Comparison of ENCODE assay signal across 14 mouse cellular contexts in the genomic region with DNA sequence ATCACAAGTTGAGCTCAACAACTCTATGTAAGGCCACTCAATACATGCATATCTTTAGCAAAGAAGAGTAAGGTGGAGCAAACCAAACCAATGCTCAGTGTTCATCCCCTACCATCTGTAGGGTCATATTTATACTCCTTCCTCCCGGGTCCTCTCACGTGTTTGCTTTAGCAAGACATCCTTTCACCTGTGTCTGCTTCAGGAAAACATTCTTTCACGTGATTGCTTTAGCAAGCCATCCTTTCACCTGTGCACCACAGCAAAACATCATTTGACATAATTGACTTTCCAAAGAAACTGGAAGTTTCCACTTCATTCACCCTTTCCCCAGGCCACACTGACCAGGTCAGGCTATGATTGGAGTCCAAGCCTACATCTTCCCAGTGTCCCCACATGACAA. TPM values are rescaled to one million over a fixed set of nuclear protein-coding genes. Genes with fewer than 3 reads are reported as not detected.
DNase-seq lines count a peak whose midpoint lies in the region; ATAC-seq and TF ChIP-seq lines count a peak whose summit lies in the region.
"Had no signal": no experiment of that assay in that cellular context is flagged by ENCODE, and none has a peak within 500 bp of the region (broad histone marks: within the 10 kb centered on the region; RNA-seq: fewer than 3 reads in every experiment).

Gene Th, minus strand, starts transcription at position 101 of the 400 bp plus-strand sequence.

- no peak for ATAC-seq in hindbrain, embryonic 14.5 days (ENCODE audit: low FRiP score)
- ATAC-seq in midbrain, embryonic 16.5 days = no peak
- no peak for ATAC-seq in megakaryocyte progenitor cell, adult 5-6 weeks (replicated peaks; ENCODE audit: poor library complexity)

- H3K9ac ChIP-seq in hindbrain, embryonic 14.5 days = no peak within 1 kb of the TSS
- no peak within 1 kb of the TSS for H3K9ac ChIP-seq in midbrain, embryonic 16.5 days (ENCODE audit: low read depth, low read length)
- H3K9ac ChIP-seq: liver, embryonic 14.5 days had no signal

- no peak for TF ChIP-seq POLR2A in brain, embryonic 14.5 days (IDR thresholded peaks at IDR 0.05; ENCODE audit: borderline replicate concordance, extremely low read depth, insufficient read depth, insufficient read length, poor library complexity, severe bottlenecking)

- H3K4me1 ChIP-seq in hindbrain, embryonic 10.5 days (replicated peaks) = no peaks in the 10 kb centered on the region; the same call in 1 of the 2 replicates
- H3K4me1 ChIP-seq in hindbrain, embryonic 14.5 days (replicated peaks; ENCODE audit: control insufficient read depth, insufficient read depth, low read length) = no peaks in the 10 kb centered on the region
- H3K4me1 ChIP-seq in midbrain, embryonic 16.5 days (ENCODE audit: control insufficient read depth, insufficient read depth, low read length) = no peaks in the 10 kb centered on the region

- 84% methylated on average over 3 of the region's 3 CpGs for WGBS in hindbrain, embryonic 10.5 days
- WGBS in hindbrain, embryonic 14.5 days = 86% methylated on average over 3 of the region's 3 CpGs
- 86% methylated on average over 3 of the region's 3 CpGs for WGBS in midbrain, embryonic 16.5 days

- no peak within 1 kb of the TSS for H3K4me3 ChIP-seq in hindbrain, embryonic 10.5 days
- H3K4me3 ChIP-seq in hindbrain, embryonic 14.5 days (replicated peaks; ENCODE audit: low read length) = no peak within 1 kb of the TSS
- no peak within 1 kb of the TSS for H3K4me3 ChIP-seq in midbrain, embryonic 16.5 days (ENCODE audit: low read depth, low read length)

- no peaks in the 10 kb centered on the region; the same call in 1 of the 2 replicates for H3K27me3 ChIP-seq in hindbrain, embryonic 10.5 days (ENCODE audit: insufficient read depth, poor library complexity, severe bottlenecking)
- no peaks in the 10 kb centered on the region for H3K27me3 ChIP-seq in hindbrain, embryonic 14.5 days (ENCODE audit: control insufficient read depth, insufficient read depth, low read length)
- H3K27me3 ChIP-seq in midbrain, embryonic 16.5 days (ENCODE audit: control insufficient read depth, insufficient read depth, low read depth, low read length) = no peaks in the 10 kb centered on the region

- no peaks in the 10 kb centered on the region for H3K9me3 ChIP-seq in hindbrain, embryonic 10.5 days
- no peaks in the 10 kb centered on the region for H3K9me3 ChIP-seq in hindbrain, embryonic 14.5 days (ENCODE audit: control insufficient read depth, low read length)
- no peaks in the 10 kb centered on the region for H3K9me3 ChIP-seq in midbrain, embryonic 16.5 days (replicated peaks; ENCODE audit: control insufficient read depth, low read length, poor library complexity, severe bottlenecking)

- no peak within 1 kb of the TSS for H3K27ac ChIP-seq in hindbrain, embryonic 10.5 days
- no peak within 1 kb of the TSS for H3K27ac ChIP-seq in hindbrain, embryonic 14.5 days
- no peak within 1 kb of the TSS for H3K27ac ChIP-seq in midbrain, embryonic 16.5 days (ENCODE audit: low read length)
- H3K27ac ChIP-seq: liver, embryonic 14.5 days had no signal

- no peaks in the 10 kb centered on the region for H3K36me3 ChIP-seq in hindbrain, embryonic 10.5 days
- H3K36me3 ChIP-seq in hindbrain, embryonic 14.5 days (replicated peaks; ENCODE audit: control insufficient read depth, insufficient read depth) = no peaks in the 10 kb centered on the region
- H3K36me3 ChIP-seq in midbrain, embryonic 16.5 days (ENCODE audit: control insufficient read depth, insufficient read depth, low read length) = no peaks in the 10 kb centered on the region

- H3K4me2 ChIP-seq in hindbrain, embryonic 14.5 days (replicated peaks) = no peak within 1 kb of the TSS
- H3K4me2 ChIP-seq in midbrain, embryonic 16.5 days (ENCODE audit: low read length) = no peak within 1 kb of the TSS

- no peak for DNase-seq in hindbrain, embryonic 10.5 days (ENCODE audit: low spot score)
- DNase-seq in hindbrain, embryonic 14.5 days (ENCODE audit: low spot score) = no peak
- DNase-seq in adrenal gland, adult 8-10 months = no peak
- DNase-seq in brain, embryonic 14.5 days (ENCODE audit: low read depth) = no peak
- DNase-seq in thymus, postnatal 36 days = no peak
- no peak for DNase-seq in heart, adult 18-20 months
- DNase-seq: cerebellum, adult 8-10 months; heart, postnatal 14 days; left cerebral cortex, postnatal 4 days had no signal

- TF ChIP-seq CTCF in brain, embryonic 14.5 days (IDR thresholded peaks at IDR 0.05; ENCODE audit: borderline replicate concordance, extremely low read depth, insufficient read depth, insufficient read length) = no peak

RNA-seq across cellular contexts. Expression of gene Th, which starts in this region (rescaled TPM):
- polyA plus RNA-seq in hindbrain, embryonic 10.5 days (2016; fragmentation: Nextera tagmentation; extraction: Ambion mirVana) = 8.8 and 14.4 TPM in 2 replicates
- polyA plus RNA-seq in hindbrain, embryonic 14.5 days (2014; fragmentation: Nextera tagmentation; extraction: Ambion mirVana) = 4.7 and 7.6 TPM in 2 replicates
- total RNA-seq in adrenal gland, adult 8-10 months (2022) = 1,000 to 10,000 TPM in 1 of 4 experiments, 100 to 1,000 TPM in 3; 646 to 1,053 (median 762) TPM
- 14.8 and 17.9 TPM in 2 replicates for polyA plus RNA-seq in brain, embryonic 14.5 days (2012; rRNA removed)
- polyA plus RNA-seq in midbrain, embryonic 16.5 days (2015; fragmentation: Nextera tagmentation; extraction: Ambion mirVana) = 17.8 and 28.7 TPM in 2 replicates
- not detected in 2 replicates for total RNA-seq in megakaryocyte progenitor cell, adult 5-6 weeks (2015)
- not detected in 2 replicates for total RNA-seq in megakaryocyte progenitor cell, adult 5-6 weeks (2017)
- not detected for total RNA-seq in heart, adult 18-20 months (2021)
- total RNA-seq: heart, postnatal 14 days; megakaryocyte, adult 5-6 weeks; neutrophil, adult 5-6 weeks had no signal

Comparison
In these comparisons a context has a peak if more than half of its experiments do, and no peak if none do; other contexts are left out.
1. RNA of gene Th (total RNA-seq): 646 to 1,053 TPM in adrenal gland, adult 8-10 months; not detected in heart, adult 18-20 months and not detected in megakaryocyte progenitor cell, adult 5-6 weeks; every median in the first group is over 100 times any median in the second.